ENCODE assay signal across 11 mouse cellular contexts in the genomic region with DNA sequence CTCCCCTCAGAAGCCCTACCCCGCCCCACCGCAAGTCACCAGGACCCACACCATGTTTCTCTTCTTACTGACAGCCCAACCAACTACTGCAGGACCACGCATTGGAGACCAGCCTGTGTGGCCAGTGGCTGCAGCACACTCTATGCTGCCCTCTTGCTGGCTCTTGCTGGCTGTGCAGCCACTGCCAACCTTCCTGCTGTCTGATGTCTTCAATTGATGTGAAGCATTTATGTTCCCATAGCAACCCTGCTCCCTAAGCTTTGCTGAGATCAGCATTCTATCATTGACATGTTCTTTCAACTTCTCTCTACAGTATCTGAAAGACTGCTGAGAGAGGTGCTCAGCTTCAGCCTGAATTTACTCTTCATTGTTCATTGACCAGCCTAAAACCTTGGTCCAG. TPM values are rescaled to one million over a fixed set of nuclear protein-coding genes. Genes with fewer than 3 reads are reported as not detected.
DNase-seq lines count a peak whose midpoint lies in the region; ATAC-seq and TF ChIP-seq lines count a peak whose summit lies in the region.
"Had no signal": no experiment of that assay in that cellular context is flagged by ENCODE, and none has a peak within 500 bp of the region (broad histone marks: within the 10 kb centered on the region; RNA-seq: fewer than 3 reads in every experiment).

No protein-coding gene starts in this region.

- no peak overlapping the region for H3K9ac ChIP-seq in kidney, postnatal 0 days (ENCODE audit: low read depth, low read length)
- no peak overlapping the region for H3K9ac ChIP-seq in embryonic facial prominence, embryonic 11.5 days (replicated peaks; ENCODE audit: low read length)
- H3K9ac ChIP-seq: heart, embryonic 15.5 days had no signal

- H3K27me3 ChIP-seq in kidney, postnatal 0 days (ENCODE audit: insufficient read depth, low read length): no peaks in the 10 kb centered on the region
- no peaks in the 10 kb centered on the region for H3K27me3 ChIP-seq in testis, adult 2 months (ENCODE audit: control insufficient read depth, insufficient read depth, low read length)
- H3K27me3 ChIP-seq in embryonic facial prominence, embryonic 11.5 days (ENCODE audit: control insufficient read depth, insufficient read depth, low read length): no peaks in the 10 kb centered on the region
- H3K27me3 ChIP-seq: heart, embryonic 15.5 days had no signal

- no peak overlapping the region for H3K4me2 ChIP-seq in kidney, postnatal 0 days (ENCODE audit: low read length)
- no peak overlapping the region for H3K4me2 ChIP-seq in embryonic facial prominence, embryonic 11.5 days (ENCODE audit: low read depth, low read length)
- H3K4me2 ChIP-seq: heart, embryonic 15.5 days had no signal

- ATAC-seq in kidney, postnatal 0 days (replicated peaks; ENCODE audit: low FRiP score, low read depth): no peak
- ATAC-seq in embryonic facial prominence, embryonic 11.5 days (replicated peaks; ENCODE audit: insufficient number of reproducible peaks, low FRiP score, low TSS enrichment, low read depth): no peak

- no peaks in the 10 kb centered on the region for H3K4me1 ChIP-seq in kidney, postnatal 0 days (replicated peaks; ENCODE audit: insufficient read depth, low read length)
- no peaks in the 10 kb centered on the region for H3K4me1 ChIP-seq in testis, adult 2 months (ENCODE audit: control insufficient read depth, insufficient read depth, low read length)
- no peaks in the 10 kb centered on the region for H3K4me1 ChIP-seq in embryonic facial prominence, embryonic 11.5 days (ENCODE audit: control insufficient read depth, insufficient read depth, low read length)
- H3K4me1 ChIP-seq: heart, embryonic 15.5 days had no signal

- 58% methylated on average over 3 of the region's 3 CpGs for WGBS in kidney, postnatal 0 days
- WGBS in embryonic facial prominence, embryonic 11.5 days: 62% methylated on average over 3 of the region's 3 CpGs

- no peaks in the 10 kb centered on the region for H3K36me3 ChIP-seq in kidney, postnatal 0 days (ENCODE audit: insufficient read depth, low read length)
- H3K36me3 ChIP-seq in testis, adult 2 months (ENCODE audit: control insufficient read depth, insufficient read depth, low read length): no peaks in the 10 kb centered on the region
- H3K36me3 ChIP-seq in embryonic facial prominence, embryonic 11.5 days (replicated peaks; ENCODE audit: control insufficient read depth, insufficient read depth, low read depth, low read length): no peaks in the 10 kb centered on the region
- H3K36me3 ChIP-seq: heart, embryonic 15.5 days had no signal

- TF ChIP-seq POLR2A in testis, adult 2 months (IDR thresholded peaks at IDR 0.05; ENCODE audit: control insufficient read depth, low read depth, low read length): no peak

- H3K4me3 ChIP-seq in kidney, postnatal 0 days (replicated peaks; ENCODE audit: low read depth, low read length): no peak overlapping the region
- no peak overlapping the region for H3K4me3 ChIP-seq in testis, adult 2 months (ENCODE audit: control insufficient read depth, low read depth, low read length)
- no peak overlapping the region for H3K4me3 ChIP-seq in embryonic facial prominence, embryonic 11.5 days (ENCODE audit: low read depth, low read length)
- H3K4me3 ChIP-seq: heart, embryonic 15.5 days had no signal

- no peak overlapping the region for H3K27ac ChIP-seq in kidney, postnatal 0 days
- no peak overlapping the region for H3K27ac ChIP-seq in testis, adult 2 months (ENCODE audit: control insufficient read depth, insufficient read depth, low read depth, low read length)
- H3K27ac ChIP-seq in embryonic facial prominence, embryonic 11.5 days (replicated peaks; ENCODE audit: low read depth, low read length): no peak overlapping the region
- H3K27ac ChIP-seq: heart, embryonic 15.5 days had no signal

- no peaks in the 10 kb centered on the region for H3K9me3 ChIP-seq in kidney, postnatal 0 days (replicated peaks; ENCODE audit: low read length)
- H3K9me3 ChIP-seq in embryonic facial prominence, embryonic 11.5 days (replicated peaks; ENCODE audit: control insufficient read depth, low read length): no peaks in the 10 kb centered on the region
- H3K9me3 ChIP-seq: heart, embryonic 15.5 days had no signal

- DNase-seq in kidney, postnatal 0 days (ENCODE audit: low spot score): peak; percentile 21
- DNase-seq in kidney, adult 18-20 months: no peak
- no peak for DNase-seq in testis, postnatal 10 days (ENCODE audit: low spot score)
- DNase-seq in embryonic facial prominence, embryonic 11.5 days (ENCODE audit: low spot score): peak; percentile 15
- no peak for DNase-seq in gastrocnemius, postnatal 4 days (ENCODE audit: low spot score in 2 of 2)
- DNase-seq in ovary, postnatal 10 days (ENCODE audit: low spot score): no peak
- DNase-seq: cerebellum, adult 8-10 months had no signal

- peak; percentile 61 for TF ChIP-seq CTCF in kidney, postnatal 0 days (IDR thresholded peaks at IDR 0.05; ENCODE audit: low read depth)
- peak; percentile 46; the same call in 1 of the 2 replicates for TF ChIP-seq CTCF in testis, adult 2 months (IDR thresholded peaks at IDR 0.05; ENCODE audit: control insufficient read depth, insufficient read depth, insufficient replicate concordance, low read depth, low read length)

RNA-seq across cellular contexts. Expression of a gene that starts 2.7 kb away (rescaled TPM):
- not detected in 2 replicates for polyA plus RNA-seq in kidney, postnatal 0 days (2015; fragmentation: Nextera tagmentation; extraction: Ambion mirVana)
- not detected in 2 replicates for polyA plus RNA-seq in testis, adult 2 months (2012; rRNA removed)
- not detected in 2 replicates for polyA plus RNA-seq in embryonic facial prominence, embryonic 11.5 days (2014; fragmentation: Nextera tagmentation; extraction: Ambion mirVana)
- total RNA-seq in gastrocnemius, postnatal 4 days (2021): not detected
- total RNA-seq: layer of hippocampus, postnatal 14 days; megakaryocyte progenitor cell, adult 5-6 weeks had no signal
- polyA plus RNA-seq: heart, embryonic 15.5 days had no signal

RNA-seq across cellular contexts. Expression of a gene that starts 3.6 kb away (rescaled TPM):
- polyA plus RNA-seq in kidney, postnatal 0 days (2015; fragmentation: Nextera tagmentation; extraction: Ambion mirVana): not detected in 2 replicates
- polyA plus RNA-seq in testis, adult 2 months (2012; rRNA removed): not detected in 2 replicates
- not detected in 2 replicates for polyA plus RNA-seq in embryonic facial prominence, embryonic 11.5 days (2014; fragmentation: Nextera tagmentation; extraction: Ambion mirVana)
- total RNA-seq in gastrocnemius, postnatal 4 days (2021): not detected
- total RNA-seq: layer of hippocampus, postnatal 14 days; megakaryocyte progenitor cell, adult 5-6 weeks had no signal
- polyA plus RNA-seq: heart, embryonic 15.5 days had no signal

RNA-seq across cellular contexts. Expression of a gene that starts 10.2 kb away (rescaled TPM):
- not detected in 2 replicates for polyA plus RNA-seq in kidney, postnatal 0 days (2015; fragmentation: Nextera tagmentation; extraction: Ambion mirVana)
- polyA plus RNA-seq in testis, adult 2 months (2012; rRNA removed): not detected in 2 replicates
- not detected in 2 replicates for polyA plus RNA-seq in embryonic facial prominence, embryonic 11.5 days (2014; fragmentation: Nextera tagmentation; extraction: Ambion mirVana)
- total RNA-seq in gastrocnemius, postnatal 4 days (2021): not detected
- total RNA-seq: layer of hippocampus, postnatal 14 days; megakaryocyte progenitor cell, adult 5-6 weeks had no signal
- polyA plus RNA-seq: heart, embryonic 15.5 days had no signal

RNA-seq across cellular contexts. Expression of a gene that starts 16.3 kb away (rescaled TPM):
- not detected in 2 replicates for polyA plus RNA-seq in kidney, postnatal 0 days (2015; fragmentation: Nextera tagmentation; extraction: Ambion mirVana)
- polyA plus RNA-seq in testis, adult 2 months (2012; rRNA removed): not detected in 2 replicates
- polyA plus RNA-seq in embryonic facial prominence, embryonic 11.5 days (2014; fragmentation: Nextera tagmentation; extraction: Ambion mirVana): not detected in 2 replicates
- total RNA-seq in gastrocnemius, postnatal 4 days (2021): not detected
- total RNA-seq: layer of hippocampus, postnatal 14 days; megakaryocyte progenitor cell, adult 5-6 weeks had no signal
- polyA plus RNA-seq: heart, embryonic 15.5 days had no signal

RNA-seq across cellular contexts. Expression of a gene that starts 19.1 kb away (rescaled TPM):
- not detected in 2 replicates for polyA plus RNA-seq in kidney, postnatal 0 days (2015; fragmentation: Nextera tagmentation; extraction: Ambion mirVana)
- polyA plus RNA-seq in testis, adult 2 months (2012; rRNA removed): not detected in 2 replicates
- not detected in 2 replicates for polyA plus RNA-seq in embryonic facial prominence, embryonic 11.5 days (2014; fragmentation: Nextera tagmentation; extraction: Ambion mirVana)
- total RNA-seq in gastrocnemius, postnatal 4 days (2021): not detected
- total RNA-seq: layer of hippocampus, postnatal 14 days; megakaryocyte progenitor cell, adult 5-6 weeks had no signal
- polyA plus RNA-seq: heart, embryonic 15.5 days had no signal

Comparison
In these comparisons a context has a peak if more than half of its experiments do, and no peak if none do; other contexts are left out.
1. DNase-seq: peak in kidney, postnatal 0 days (single experiment) and embryonic facial prominence, embryonic 11.5 days (single experiment); none in kidney, adult 18-20 months (single experiment), testis, postnatal 10 days (single experiment), gastrocnemius, postnatal 4 days (0 of 2) and ovary, postnatal 10 days (single experiment).